Mouse (Mus musculus) lung, postnatal 0 days (tissue): ENCODE results near the gene Syn2.

ENCODE experiments used
- CTCF ChIP-seq: IDR thresholded peaks from 2 replicates; pipeline ENCODE4 v1.5.1; 2016; ENCODE audit warnings: antibody characterized with exemption, mild to moderate bottlenecking
- EP300 ChIP-seq: IDR thresholded peaks from 2 replicates; pipeline ENCODE4 v1.6.1; 2016; ENCODE audit warnings: antibody characterized with exemption, mild to moderate bottlenecking, control low read depth

GRCm38 (mm10) chr6:115191111-115191510 is 56.4 kb downstream of the Syn2 start:
- TF ChIP-seq CTCF: no peak
- TF ChIP-seq EP300: no peak
